Mouse (Mus musculus) layer of hippocampus, adult 9-10 months (tissue): ENCODE data around the gene Slc15a4.

ENCODE experiments used
- DNase-seq: peaks from one replicate; pipeline ENCODE4 v3.0.0; 2022; ENCODE audit warnings: low spot score

Gene Slc15a4

DNA sequence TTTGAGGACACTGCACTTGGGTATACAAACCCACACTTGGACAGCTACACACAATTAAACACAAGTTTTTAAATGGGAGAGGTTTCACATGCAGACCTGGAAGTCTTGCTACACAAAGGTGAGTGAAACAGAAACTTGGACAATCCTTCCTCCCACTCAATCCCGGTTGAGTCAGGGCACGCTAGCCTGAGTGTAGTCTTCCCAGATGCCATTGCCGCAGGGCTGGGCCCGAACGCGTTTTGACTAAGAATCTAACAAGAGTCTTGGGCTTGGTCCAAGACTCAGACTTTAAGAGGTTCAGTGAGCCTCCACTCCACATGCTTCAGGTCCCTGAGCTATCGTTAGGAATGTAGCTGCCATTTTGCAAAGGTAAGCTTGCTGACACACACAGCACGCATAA, 12.3 kb downstream of the Slc15a4 start:
- DNase-seq: no peak

DNA sequence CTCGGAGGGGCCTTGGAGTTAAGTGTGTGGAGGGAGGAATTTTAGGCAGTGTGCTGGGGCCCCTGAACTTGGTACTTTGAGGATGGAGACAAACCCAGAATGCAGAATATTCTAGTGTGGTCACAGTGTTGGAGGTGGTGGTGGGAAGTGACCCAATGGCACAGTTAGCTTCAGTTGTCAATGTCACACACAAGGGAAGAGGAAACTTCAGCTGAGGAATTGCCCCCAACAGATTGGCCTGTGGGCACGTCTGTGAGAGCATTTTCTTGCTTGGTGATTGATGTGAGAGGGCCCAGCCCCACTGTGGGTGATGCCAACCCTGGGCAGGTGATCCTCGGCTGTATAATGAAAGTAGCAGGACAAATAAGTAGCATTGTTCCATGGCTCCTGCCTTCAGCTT, 13.9 kb downstream of the Slc15a4 start:
- no peak for DNase-seq

- DNase-seq: peak; percentile 96
Measured at GRCm38 (mm10) chr5:127616884-127617635, 15.6 kb downstream of the Slc15a4 start.

GRCm38 (mm10) chr5:127616151-127616550, 16.5 kb downstream of the Slc15a4 start:
- DNase-seq: no peak

DNA sequence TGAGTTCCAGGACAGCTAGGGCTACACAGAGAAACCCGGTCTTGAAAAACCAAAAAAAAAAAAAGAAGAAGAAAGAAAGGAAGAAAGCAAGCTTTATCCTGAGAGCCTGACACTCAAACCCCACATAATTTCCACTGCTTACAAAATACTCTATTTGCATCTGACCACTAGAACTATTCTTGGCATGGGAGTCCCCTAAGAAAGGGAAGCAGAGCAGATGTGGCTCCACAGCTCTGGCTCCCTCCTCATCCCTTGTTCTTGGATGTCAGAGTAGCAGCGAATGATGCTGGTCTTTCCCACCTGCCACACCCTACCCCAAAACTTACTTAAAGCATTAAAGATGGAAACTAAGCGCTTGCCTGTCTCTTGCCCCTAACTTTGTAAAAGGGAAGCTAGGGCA, 17.2 kb downstream of the Slc15a4 start:
- DNase-seq: no peak

- no peak for DNase-seq
Measured at GRCm38 (mm10) chr5:127612397-127612796, 20.3 kb downstream of the Slc15a4 start.

DNA sequence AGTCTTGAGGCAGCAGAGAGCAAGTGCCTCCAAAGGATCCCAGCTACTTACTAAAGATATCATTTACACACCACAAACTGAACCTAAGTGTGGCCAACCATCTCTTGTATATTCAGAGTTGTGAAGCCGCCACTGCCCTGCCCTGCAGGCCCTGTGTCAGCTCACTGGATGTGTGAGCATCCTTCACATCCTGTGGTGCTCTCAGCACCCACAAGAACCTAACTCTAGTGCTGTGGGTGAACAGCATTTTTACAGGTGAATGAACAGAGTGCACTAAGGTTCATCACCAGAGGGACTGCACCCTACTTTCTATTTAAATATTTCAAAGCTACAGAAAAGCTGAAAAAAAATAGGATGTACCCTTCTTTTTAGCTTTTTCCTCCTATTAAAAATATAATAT, 20.8 kb downstream of the Slc15a4 start:
- no peak for DNase-seq

DNA sequence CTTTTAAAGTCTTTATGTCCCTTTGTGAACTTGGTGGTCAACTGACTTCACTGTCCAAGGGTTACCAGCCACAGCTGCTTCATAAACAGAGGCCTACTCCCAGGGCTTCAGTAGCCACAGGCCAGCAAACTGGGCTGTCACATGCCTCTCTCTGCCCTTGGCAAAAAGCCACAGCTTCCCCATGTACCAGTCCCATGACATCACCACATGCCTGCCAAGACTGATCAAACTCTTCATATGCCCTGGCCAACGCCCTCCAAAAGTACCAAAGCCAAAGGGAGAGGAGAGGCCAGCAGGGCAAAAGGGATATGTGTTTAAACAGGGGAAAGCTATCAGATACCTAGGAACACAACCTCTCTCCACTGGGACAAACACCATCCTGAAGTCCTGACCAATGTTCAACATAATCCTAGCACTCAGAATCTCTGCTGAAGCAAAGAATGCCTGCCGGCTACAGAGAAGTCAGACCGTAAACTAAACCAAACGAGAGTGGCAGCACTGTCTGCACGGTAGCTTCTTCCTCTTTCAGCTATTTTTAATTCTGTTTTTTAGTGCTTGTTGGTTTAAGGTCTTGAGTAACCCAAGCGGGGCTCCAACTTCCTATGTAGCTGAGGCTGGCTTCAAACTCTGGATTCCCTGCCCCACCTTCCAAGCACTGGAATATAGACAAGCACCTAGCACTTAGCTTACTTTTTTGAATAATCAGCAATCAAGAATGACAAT, 21.7 kb downstream of the Slc15a4 start:
- peak; percentile 59 for DNase-seq

DNA sequence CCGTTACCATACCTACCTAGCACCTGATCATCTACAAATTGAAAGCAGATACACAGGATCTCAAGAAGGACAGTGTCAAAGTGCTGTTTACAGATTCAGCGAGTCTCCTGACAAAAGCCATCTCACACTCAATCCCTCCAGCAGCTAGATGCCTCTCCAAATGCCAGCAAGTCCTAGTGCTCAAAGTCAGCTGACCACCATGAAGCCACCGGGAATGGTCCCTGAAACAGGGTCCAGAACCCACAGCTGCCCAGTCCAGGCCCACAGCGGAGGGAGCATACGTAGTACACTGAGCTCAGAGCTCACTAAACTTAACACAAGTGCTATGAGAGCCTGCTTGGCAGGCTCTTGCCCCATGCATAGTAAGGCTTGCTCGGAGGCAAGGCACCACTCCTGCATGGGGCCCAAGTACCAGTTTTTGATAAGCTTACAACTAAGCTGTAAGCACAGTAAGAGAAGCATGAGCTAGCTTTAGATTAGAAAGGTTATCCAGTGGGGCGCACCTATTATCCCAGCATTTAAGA, 23.4 kb downstream of the Slc15a4 start:
- no peak for DNase-seq

DNA sequence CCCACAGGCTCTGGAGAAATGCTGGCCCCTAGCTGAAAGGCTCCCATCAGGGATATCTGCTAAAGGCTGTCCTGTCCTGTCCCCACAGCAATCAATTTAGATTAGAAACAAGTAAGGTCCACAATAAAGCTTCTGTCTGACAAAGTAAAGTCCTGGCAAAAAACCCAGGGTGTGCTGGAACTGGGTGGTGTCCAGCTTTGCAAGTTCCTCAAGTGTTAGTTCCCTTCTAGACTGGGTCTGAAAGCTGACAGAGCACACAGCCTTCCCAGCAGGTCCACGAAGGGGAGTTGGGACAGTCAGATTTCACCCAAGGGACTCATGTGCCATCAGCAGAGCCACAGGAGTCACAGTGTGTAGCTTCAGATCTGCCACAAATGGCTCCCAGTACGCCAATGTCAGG, 25.2 kb downstream of the Slc15a4 start:
- DNase-seq: no peak

GRCm38 (mm10) chr5:127602996-127603395, 29.7 kb downstream of the Slc15a4 start:
- no peak for DNase-seq

DNA sequence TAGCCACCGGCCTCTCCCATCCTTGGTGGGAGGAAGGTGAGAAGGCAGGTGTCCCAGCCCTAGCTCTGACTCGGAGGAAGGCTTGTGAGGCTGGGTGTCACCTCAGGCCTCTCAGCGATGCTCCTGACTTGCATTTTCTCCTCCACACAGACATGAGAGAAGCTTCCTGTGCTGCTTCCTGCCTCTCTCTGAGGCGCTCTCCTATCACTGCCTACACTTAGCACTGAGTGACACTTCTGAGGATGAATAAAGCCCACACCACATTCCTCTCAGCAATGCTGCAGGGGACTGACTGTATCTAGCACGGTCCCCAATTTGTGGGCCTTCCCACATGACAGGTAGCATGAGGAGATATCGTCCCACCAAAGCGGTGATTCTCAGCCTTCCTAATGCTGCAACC, 35.8 kb downstream of the Slc15a4 start:
- DNase-seq: no peak

DNA sequence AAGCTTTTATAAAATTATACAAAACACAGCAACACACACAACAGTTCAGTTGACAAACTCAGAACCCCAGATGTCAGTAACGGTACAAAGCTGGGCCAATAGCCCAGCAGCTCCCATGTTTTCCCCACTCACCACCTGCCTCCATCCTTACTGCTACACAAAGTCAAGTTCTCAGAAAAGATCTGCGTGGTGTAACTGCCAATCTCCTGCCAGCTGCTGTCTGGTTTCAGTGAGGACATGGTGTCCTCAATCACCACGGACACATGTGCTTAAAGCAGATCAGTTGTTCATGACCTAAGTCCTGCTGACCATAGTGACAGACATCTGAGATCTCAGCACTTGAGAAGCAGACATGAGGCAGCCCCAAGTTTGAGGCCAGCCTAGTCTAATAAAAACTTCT, 37.0 kb downstream of the Slc15a4 start:
- no peak for DNase-seq

DNA sequence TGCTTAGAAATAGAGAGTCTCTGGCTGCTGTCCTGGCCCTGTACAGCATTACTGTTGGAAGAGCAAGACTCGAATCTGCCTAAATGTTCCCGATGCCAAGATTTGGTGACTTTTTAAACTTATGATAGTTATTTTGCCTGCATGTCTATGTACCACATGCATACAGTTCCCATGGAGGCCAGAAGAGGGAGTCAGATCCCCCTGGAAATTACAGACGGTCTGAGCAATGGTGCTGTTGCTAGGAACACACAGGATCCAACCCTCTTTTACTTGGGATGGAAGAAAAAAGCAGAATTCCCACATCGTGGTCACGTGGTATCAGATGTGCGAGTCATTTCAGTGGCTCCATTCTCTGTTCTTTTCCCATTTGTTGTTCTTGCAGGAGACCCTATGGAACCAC, 39.8 kb downstream of the Slc15a4 start:
- no peak for DNase-seq

GRCm38 (mm10) chr5:127592406-127592805, 40.3 kb downstream of the Slc15a4 start:
- DNase-seq: no peak

DNA sequence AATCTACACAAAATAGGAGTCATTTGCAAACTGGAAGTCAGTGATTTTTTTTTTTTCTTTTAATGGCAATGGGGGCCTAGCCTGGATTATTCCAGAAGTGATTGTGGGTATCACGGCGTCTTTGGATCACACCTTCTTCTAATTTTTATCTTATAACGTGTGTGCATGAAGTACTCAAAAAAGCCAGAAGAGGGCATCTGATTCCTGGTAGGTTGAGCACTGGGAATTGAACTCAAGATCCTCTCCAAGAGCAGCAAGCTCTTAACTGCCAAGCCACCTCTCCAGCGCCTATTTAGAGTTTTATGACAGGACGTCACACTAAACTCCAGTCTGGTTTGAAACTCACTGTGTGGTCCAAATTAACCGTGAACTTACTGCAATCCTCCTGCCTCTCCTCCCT, 44.8 kb downstream of the Slc15a4 start:
- DNase-seq: no peak

- no peak for DNase-seq
Measured at GRCm38 (mm10) chr5:127583658-127584057, 49.0 kb downstream of the Slc15a4 start.

- no peak for DNase-seq
Measured at GRCm38 (mm10) chr5:127577419-127577818, 55.3 kb downstream of the Slc15a4 start.

DNA sequence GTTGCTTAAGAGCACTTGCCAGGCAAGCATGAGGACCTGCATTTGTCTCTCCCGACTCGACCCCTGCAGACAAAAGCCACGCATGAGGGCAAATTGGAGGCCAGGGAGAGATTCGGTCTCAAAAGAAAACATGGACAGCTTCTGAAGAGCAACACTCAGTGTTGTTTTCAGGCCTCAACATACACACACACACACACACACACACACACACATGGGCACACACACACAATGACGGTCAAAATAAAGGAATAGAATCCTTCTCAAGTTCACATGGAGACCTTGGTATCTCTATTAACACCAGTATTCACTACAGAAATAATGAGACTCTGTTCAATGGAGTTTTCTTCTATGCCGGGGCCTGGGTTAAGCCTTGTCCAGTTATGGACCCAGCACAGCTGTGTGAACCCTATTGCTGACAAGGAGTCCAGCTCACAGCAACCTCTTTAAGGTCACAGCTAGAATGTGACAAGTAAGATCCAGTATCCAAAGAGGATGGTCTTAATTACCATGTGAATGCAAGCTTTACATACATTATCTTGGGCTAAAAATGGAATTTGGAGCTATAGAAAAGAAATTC, 65.4 kb downstream of the Slc15a4 start:
- DNase-seq: no peak

DNA sequence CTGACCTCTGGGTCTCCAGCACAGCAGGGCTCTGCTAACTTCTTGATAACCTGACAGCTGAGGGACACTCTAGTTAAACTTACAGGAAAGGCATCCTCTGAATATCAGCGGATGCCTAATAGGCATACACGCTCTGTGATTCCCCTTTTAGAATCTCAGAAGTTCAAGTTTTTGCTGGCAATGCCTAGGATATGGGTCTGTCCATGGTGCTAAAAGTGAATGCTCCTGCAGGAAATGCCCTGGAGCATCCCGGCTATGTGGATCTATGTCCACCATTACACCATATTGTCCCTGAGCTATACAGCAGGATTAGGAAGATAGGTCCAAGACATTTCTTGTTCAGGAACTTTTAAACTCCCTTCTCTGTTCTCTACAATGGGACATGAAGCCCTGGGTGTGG, 71.6 kb downstream of the Slc15a4 start:
- no peak for DNase-seq

GRCm38 (mm10) chr5:127548136-127548535, 84.6 kb downstream of the Slc15a4 start:
- DNase-seq: no peak

GRCm38 (mm10) chr5:127546585-127546991, 86.1 kb downstream of the Slc15a4 start:
- DNase-seq: no peak
